Mouse (Mus musculus) left cerebral cortex, postnatal 10 days (tissue): ENCODE data around the gene Cnot3. TPM values are rescaled to one million over a fixed set of nuclear protein-coding genes. Genes with fewer than 3 reads are reported as not detected.
"Not testable (repeated sequence)": the region's sequence is repeated elsewhere in the genome, so short reads cannot be mapped to it uniquely, and the experiment has no call there.

Experiments used
- DNase-seq, 2 experiments: peaks; one replicate each; pipeline ENCODE4 v3.0.0; 2021 to 2022; ENCODE audit warnings: low spot score in 2 of 2, mixed read lengths in 1 of 2; ENCODE audit errors: extremely low spot score in 1 of 2
- intact Hi-C: fragments of 180-260 bp; cut with DNase I; formaldehyde crosslinking; loops from one replicate; pipeline ENCODE4 v1.15.1; 2025
- total RNA-seq, 2 experiments: library from RNA; stranded (reverse); gene quantifications; 2 replicates each; pipeline ENCODE4 v1.2.3; 2021

Cnot3 gene
- total RNA-seq, 2 experiments from 2014 or later = 48.2 to 60.9 TPM

DNA sequence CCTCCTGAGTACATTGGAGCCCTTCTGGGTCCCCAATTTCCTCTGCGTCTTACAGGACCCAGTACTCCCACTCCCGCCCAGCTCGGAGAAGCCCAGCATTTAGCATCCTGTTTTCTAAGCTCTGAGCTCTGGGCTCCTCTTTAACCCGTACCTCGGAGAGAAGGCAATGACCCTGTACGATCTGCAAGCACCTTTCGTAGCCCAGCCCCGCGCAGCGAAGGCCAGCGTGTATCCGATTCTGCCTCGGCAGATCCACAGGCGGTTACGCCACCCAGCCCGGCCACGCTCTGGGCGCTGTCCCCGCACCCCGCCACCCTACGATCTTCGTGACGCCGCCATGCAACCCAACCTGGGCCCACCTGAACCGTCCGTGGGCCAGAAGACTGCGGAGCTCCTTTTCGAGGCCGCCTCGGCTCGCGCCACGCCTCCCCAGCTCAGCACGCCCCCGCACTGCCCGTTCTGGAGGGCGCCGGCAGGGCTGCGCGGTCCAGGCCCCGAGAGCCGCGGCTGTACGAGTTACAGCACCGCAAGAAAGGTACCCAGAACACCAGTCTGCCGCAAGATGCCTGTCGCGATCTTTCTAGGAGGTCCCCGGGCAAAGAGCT, 47.4 kb downstream of the Cnot3 start, which contains the start of gene Tsen34:
Gene Tsen34, plus strand, starts transcription at position 482 of the 605 bp plus-strand sequence.
- DNase-seq = no peak
- intact Hi-C loops = loop anchor here (10.0 kb wide), 1 partner anchor 452 kb away; no protein-coding TSS in a partner anchor

DNA sequence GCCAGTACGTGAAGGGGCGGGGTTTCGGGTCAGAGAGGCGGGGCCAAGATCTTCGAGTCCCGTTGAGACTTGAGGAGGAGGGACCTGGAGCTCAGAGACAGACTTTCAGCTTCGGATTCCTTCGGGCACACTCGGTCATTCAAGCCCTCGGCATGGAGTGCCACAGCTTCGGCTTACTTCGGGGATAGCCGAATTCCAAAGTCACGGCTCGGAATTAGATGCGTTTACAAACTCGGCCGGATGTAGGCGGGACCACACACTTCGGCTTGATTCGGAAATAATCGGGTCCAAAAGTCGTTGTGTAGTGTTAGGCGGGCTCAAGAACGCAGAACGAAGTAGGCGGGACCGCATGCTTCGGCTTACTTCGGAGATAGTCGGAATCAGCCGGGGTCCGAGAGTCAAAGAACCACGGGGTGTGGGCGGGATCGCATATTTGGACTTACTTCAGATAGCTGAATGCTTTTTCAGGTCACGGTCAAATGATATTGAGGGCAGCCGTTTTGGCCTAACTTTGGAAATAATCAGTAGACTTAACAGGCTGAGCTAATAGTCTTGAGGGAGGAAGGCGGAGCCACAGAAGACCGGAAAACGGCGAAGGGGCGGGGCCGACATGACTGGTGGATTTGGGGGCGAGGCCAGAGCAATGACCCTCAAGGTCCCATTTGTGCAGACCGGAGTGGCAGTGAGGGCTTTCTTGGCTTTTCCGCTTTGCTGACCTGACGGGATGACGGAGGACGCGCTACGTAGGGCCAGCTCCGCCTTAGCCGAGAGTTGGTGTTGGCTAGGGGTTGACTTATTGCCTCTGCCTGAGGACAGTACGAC, 48.1 kb downstream of the Cnot3 start, which contains the start of gene Mboat7:
Gene Mboat7, minus strand, starts transcription at position 537 of the 822 bp plus-strand sequence.
- intact Hi-C loops = loop anchor here (10.0 kb wide), 1 partner anchor 452 kb away; no protein-coding TSS in a partner anchor
- DNase-seq = peak; percentile 98 to 99

DNA sequence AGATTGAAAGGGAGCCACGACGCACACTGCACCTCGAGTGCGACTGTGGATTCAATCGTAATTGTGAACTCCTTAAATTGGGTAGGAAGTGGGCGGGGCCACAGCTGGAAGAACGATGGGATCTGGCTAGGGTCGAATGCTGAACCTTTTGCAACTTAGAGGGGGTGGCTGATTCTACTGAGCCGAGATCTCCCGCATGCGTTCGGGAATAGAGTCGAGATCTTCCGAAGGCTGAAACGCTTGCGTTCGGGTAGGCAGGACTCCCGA, 48.7 kb downstream of the Cnot3 start:
- DNase-seq = no peak
- intact Hi-C loops = loop anchor here (10.0 kb wide), 1 partner anchor 451 kb away; no protein-coding TSS in a partner anchor

DNA sequence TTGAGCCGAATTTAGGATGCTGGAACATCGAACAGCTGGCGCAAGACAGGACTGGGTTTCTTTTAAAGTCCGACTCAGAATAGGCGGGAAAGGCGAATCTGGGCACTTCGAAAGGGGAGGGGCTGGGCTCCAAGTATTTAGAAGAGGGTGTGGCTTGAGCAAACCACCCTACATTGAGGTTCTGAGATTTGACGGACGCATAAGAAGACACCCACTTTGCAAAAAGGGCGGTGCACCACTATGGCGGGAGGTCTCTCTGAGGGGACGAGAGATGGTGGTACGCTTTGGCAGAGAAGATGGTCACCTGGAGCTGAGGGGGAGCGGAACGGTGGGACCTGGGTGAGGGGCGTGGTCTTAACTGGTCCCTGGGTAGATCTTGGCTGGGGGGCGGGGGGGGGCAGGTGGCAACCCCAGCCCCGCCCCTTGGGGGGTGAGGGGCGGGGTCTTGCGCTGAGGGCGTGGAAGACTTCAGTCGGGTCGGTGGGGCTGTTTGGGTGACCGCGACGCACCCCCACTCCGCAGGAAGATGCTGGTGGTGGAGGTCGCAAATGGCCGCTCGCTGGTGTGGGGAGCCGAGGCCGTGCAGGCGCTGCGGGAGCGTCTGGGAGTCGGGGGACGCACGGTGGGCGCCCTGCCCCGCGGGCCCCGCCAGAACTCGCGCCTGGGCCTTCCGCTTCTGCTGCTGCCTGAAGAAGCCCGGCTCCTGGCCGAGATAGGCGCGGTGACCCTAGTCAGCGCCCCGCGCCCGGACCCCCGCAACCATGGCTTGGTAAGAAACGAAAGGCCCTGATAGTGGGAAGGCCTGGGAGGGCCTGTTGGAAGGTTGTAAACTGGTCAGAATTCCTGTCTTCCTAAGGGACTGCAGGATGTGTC, 49.2 kb downstream of the Cnot3 start:
- intact Hi-C loops = loop anchor here (10.0 kb wide), 1 partner anchor 450 kb away; no protein-coding TSS in a partner anchor
- peak; percentile 70 to 83 for DNase-seq

DNA sequence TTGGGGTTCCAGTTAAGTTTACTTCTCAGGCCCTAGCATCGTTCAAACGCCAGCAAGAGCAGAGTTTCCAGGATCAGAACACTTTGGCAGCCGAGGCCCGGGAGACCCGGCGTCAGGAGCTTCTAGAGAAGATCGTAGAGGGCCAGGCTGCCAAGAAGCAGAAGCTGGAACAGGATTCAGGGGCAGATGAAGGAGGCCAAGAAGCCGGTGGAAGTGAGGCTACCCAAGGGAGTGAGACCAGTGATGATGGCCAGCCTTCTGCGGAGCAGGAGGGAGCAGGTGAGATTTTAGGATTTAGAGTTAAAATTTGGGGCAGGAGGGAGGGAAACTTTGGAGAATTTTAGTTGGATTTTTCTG, 49.9 kb downstream of the Cnot3 start:
- intact Hi-C loops = loop anchor here (10.0 kb wide), 1 partner anchor 450 kb away; no protein-coding TSS in a partner anchor
- not testable (repeated sequence) for DNase-seq

DNA sequence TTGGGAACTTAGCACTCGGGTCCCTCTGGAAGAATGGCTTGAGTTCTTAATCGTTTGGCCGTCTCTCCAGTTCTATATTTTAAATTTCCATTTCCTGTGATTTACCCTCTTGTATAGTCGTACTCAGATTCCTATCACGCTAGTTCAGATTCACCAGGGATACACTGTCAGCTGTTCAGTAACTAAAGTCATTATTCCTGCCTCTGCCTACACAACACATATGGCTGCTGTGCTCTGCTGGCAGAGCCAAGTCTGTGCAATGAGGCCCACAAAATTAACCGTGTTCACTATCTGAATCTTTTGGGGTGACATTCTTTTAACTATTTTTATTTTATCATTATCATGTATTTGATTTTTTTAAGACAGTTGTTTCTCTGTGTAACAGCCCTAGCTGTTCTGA, 53.4 kb downstream of the Cnot3 start:
- intact Hi-C loops = loop anchor here (10.0 kb wide), 1 partner anchor 446 kb away; no protein-coding TSS in a partner anchor
- DNase-seq = no peak

DNA sequence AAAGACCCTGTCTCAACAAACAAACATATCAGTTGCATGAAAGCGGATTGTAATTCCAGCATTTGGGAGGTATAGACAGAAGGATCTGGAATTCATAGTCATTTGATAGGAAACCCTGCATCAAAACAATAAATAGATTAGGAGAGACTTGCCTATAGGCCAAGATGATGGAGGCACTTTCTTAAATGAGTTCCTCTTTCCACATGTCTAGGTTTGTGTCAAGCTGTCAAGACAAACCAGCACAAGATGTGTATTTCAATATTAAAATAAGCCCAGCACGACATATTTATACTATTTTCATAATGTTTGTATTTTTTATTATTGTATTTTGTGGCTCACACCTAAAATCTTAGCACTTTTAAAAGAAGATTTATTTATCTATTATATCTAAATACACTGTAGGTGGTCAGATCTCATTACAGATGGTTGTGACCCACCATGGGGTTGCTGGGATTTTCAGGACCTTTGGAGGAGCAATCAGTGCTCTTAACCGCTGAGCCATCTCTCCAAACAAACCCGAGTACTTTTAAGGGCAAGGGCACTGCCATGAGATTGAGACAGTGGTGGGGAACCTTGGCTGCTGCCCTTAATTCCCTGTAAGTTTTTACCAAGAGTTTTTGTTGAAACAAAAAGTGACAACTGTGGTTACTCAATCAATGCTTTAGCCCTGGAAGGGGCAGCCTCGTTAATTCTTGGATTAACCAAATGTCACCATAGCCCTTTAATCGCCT, 58.2 kb downstream of the Cnot3 start:
- DNase-seq = no peak
- intact Hi-C loops = loop anchor here (10.0 kb wide), 1 partner anchor 731 kb away; no protein-coding TSS in a partner anchor

DNA sequence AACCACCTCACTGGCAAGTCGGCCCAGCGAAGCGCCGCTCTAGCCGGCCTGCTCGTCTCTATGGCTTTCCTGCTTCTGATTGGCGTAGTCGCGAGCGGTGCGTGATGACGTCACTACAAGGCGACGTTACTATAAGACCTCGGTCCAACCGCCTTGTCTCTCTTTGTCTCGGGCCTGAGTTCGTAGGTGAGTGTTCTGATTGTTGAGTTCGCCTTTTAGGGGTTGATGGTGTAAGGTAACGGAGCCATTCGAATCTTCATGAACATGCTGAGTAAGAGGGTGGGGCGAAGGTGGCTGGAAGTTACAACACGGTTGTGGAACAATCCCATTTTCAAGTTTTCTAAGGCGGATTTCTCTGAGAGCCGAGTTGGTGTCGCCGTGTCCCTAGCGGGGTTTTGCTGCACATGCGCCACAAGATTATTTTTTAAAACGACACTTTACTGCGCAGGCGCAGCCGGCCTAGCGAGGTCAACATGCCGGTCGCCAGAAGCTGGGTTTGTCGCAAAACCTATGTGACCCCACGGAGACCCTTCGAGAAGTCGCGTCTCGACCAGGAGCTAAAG, 58.9 kb downstream of the Cnot3 start, which contains the start of gene Rps9:
Gene Rps9, plus strand, starts transcription at position 115 of the 563 bp plus-strand sequence.
- intact Hi-C loops = loop anchor here (10.0 kb wide), 1 partner anchor 731 kb away; no protein-coding TSS in a partner anchor
- DNase-seq = peak; percentile 97 to 98

DNA sequence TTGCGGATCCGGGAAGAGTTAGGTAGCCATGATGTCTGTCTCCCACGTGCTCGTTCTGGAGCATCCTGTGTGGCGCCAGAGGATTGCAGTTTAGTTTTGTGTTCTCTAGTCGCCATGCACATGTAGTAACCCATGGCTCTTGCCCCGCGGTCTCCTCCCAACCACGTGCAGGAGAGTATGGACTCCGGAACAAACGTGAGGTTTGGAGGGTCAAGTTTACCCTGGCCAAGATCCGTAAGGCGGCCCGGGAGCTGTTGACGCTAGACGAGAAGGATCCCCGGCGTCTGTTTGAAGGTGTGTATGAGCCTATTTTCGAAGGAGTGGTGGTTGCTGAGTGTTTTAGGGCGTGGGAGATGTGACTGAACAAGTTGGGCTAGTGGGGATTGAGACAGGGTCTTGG, 59.4 kb downstream of the Cnot3 start:
- intact Hi-C loops = loop anchor here (10.0 kb wide), 1 partner anchor 730 kb away; no protein-coding TSS in a partner anchor
- no peak for DNase-seq

DNA sequence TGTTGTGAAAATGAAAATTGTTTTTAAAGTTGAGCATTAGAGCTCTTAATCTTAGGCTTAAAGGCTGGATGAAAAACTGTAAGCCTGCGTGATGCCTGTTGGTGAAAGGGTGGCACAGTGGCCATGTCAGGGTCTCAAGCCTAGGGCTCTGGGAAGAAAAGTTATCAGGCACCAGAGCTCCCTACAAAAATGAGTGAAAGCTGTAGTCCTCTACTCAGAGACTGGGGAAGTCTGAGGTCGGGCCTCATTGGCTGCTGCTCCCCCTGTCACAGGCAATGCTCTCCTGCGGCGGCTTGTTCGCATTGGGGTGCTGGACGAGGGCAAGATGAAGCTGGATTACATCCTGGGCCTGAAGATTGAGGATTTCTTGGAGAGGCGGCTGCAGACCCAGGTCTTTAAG, 60.4 kb downstream of the Cnot3 start:
- intact Hi-C loops = loop anchor here (10.0 kb wide), 1 partner anchor 729 kb away; no protein-coding TSS in a partner anchor
- DNase-seq = not testable (repeated sequence)

DNA sequence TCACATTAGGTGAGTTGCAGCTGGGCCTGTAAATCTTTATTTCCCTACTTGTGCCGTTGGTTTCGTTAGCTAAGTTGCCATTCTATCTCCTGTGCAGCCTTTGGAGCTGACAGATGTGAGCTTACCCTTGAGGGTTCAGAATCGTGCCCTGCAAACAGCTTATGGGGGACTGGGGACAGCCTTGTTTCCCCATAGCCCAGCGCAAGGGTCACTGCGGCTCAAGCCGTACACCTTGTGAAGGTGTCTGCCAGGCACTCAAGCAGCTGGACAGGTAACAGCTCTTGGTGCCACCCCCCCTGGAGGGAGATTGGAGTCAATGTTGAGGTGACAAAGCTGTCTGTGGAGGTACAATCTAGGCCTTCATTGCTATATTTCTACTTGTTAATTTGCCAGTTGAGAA, 60.8 kb downstream of the Cnot3 start:
- intact Hi-C loops = loop anchor here (10.0 kb wide), 1 partner anchor 729 kb away; no protein-coding TSS in a partner anchor

DNA sequence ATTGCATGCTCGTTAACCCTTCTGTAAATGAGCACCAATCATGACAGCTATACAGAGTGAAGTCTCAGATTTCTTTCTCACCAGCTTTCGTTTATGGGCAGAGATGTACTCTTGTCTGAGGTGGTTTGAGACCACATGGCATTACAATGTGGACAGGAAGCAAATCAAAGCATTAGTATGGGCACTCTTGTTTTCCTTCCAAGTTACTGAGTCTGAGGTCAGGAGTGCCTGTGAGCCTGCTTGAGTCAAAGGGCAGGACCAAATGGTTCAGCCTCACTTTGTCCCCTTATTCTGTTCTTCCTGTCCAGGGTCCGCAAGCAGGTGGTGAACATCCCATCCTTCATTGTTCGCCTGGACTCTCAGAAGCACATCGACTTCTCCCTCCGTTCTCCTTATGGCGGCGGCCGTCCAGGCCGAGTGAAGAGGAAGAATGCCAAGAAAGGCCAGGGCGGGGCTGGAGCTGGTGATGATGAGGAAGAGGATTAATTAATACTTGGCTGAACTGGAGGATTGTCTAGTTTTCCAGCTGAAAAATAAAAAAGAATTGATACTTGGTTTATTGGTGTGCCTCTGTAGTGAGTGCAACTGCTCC, 61.4 kb downstream of the Cnot3 start:
- intact Hi-C loops = loop anchor here (10.0 kb wide), 1 partner anchor 728 kb away; no protein-coding TSS in a partner anchor
- no peak for DNase-seq

More for the DNA sequence above, 60.8 kb downstream of the Cnot3 start:
- DNase-seq = no peak

DNA sequence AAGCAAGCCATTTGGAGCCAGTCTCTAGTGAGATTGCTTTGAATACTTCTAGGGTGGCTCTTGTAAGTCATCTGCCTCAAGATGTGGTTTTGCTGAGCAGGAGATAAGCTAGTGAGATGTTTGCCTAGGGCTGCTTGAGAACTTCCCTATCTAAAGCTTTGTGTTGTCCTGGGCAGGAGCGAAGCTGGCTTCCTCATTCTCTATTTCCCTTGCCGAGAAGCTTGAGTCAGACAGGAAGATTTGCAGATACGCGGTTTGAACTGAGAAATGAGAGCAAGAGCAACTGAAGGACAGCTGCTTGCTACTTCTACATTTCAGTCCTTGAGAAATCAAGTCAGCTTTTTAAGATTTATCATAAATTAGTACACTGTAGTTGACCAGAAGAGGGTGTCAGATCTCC, 62.0 kb downstream of the Cnot3 start:
- no peak for DNase-seq
- intact Hi-C loops = loop anchor here (10.0 kb wide), 1 partner anchor 728 kb away; no protein-coding TSS in a partner anchor

DNA sequence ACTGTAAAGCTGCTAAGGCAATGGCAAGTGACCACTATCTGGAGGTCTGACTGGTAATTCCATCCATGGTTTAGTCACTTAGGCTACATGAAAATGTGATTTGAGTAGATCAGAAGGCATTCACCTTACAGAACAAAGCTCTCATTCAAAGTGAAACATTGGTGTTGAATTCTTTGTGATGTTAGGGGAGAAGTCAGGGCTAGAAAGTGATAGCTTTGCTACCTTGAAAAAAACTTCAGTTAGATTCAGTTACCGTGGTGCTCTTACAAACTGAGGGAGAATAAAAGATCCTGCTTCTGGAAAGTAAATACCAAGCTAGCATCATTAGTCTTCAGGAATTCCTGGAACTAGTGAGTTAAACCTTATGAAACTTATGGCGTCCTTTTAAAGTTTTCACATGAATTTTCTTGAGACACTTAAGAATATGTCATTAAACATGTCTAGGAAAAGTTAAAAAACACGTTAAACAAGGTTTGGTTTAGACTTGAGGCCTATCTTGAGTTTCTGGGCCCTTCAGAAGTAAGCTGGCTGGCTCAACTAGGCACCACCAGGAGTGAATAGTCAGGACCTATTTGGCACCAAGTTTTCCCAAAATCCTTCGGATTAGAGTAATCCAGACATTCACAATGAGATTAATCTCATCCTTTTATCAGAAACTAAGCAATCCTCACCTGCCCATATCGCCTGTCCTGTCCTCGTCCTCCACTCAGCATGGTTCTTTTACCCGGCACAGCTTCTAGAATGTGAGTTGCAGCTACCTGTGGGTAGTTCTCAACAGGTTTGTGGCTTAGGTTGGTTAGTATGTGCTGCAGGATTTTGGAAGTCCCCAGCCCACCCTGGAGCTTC, 62.7 kb downstream of the Cnot3 start:
- DNase-seq = no peak
- intact Hi-C loops = loop anchor here (10.0 kb wide), 1 partner anchor 727 kb away; no protein-coding TSS in a partner anchor

DNA sequence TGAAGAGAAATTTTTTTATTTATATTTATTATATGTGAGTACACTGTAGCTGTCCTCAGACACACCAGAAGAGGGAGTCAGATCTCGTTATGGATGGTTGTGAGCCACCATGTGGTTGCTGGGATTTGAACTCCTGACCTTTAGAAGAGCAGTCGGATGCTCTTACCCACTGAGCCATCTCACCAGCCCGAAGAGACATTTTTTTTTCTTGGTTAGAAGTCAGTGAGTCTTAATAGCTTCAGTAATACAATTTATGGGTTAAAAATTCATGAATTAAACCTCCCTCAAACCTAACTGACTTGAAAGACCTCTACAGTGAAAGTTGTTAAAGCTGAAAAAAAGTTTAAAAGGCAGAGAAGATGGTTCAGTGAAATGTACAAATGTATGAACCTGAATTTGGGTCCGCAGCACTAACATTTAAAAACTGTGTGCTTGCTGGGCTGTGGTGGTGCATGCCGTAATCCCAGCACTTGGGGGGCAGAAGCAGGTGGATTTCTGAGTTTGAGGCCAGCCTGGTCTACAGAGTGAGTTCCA, 63.4 kb downstream of the Cnot3 start:
- intact Hi-C loops = loop anchor here (10.0 kb wide), 1 partner anchor 726 kb away; no protein-coding TSS in a partner anchor

DNA sequence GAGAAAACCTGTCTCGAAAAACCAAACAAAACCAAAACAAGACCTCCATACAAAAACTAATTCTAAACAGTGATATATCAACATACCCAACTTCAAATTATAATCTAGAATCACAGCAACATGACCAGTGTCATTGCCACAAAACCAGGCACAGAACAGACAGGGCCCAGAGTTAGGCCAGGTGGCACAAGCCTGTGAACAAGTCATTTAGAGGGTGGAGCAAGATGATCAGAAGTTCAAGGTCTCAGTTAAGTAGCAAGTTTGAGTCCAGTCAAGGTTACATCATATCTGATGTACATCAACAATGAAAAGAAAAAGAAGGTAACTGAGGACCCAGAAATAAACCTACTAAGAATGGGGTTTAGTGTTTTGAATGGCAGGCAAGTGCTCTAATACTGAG, 63.9 kb downstream of the Cnot3 start:
- no peak for DNase-seq
- intact Hi-C loops = loop anchor here (10.0 kb wide), 1 partner anchor 726 kb away; no protein-coding TSS in a partner anchor

More for the DNA sequence above, 63.4 kb downstream of the Cnot3 start:
- DNase-seq = not testable (repeated sequence)
